Mouse (Mus musculus): ENCODE data around the gene Prkcb. TPM values are rescaled to one million over a fixed set of nuclear protein-coding genes. Genes with fewer than 3 reads are reported as not detected.

The Prkcb gene
- polyA plus RNA-seq, 1 experiment from 2014 or later: 5.4 TPM

- Histone ChIP-seq H3K9me3 (replicated peaks; ENCODE audit: control insufficient read depth, low read length) (no peaks in the 10 kb centered on the region), H3K27me3 (ENCODE audit: control insufficient read depth, insufficient read depth, low read length) (no peaks in the 10 kb centered on the region), H3K4me3 (ENCODE audit: low read depth, low read length) (no peak overlapping the region), H3K4me2 (ENCODE audit: low read depth, low read length) (no peak overlapping the region), H3K36me3 (replicated peaks; ENCODE audit: control insufficient read depth, insufficient read depth, low read depth, low read length) (no peaks in the 10 kb centered on the region), H3K27ac (replicated peaks; ENCODE audit: low read depth, low read length) (no peak overlapping the region), H3K9ac (replicated peaks; ENCODE audit: low read length) (no peak overlapping the region), H3K4me1 (ENCODE audit: control insufficient read depth, insufficient read depth, low read length) (no peaks in the 10 kb centered on the region)
- no peak for ATAC-seq (replicated peaks; ENCODE audit: insufficient number of reproducible peaks, low FRiP score, low TSS enrichment, low read depth)
- DNase-seq (ENCODE audit: low spot score): no peak
- 80% methylated on average over 10 of the region's 10 CpGs for WGBS
These were observed 307.3 kb downstream of the Prkcb start for GRCm38 (mm10) chr7:122595897-122596296.

- Histone ChIP-seq H3K4me2 (ENCODE audit: low read depth, low read length) (no peak overlapping the region), H3K36me3 (replicated peaks; ENCODE audit: control insufficient read depth, insufficient read depth, low read depth, low read length) (no peaks in the 10 kb centered on the region), H3K4me3 (ENCODE audit: low read depth, low read length) (no peak overlapping the region), H3K9me3 (replicated peaks; ENCODE audit: control insufficient read depth, low read length) (no peaks in the 10 kb centered on the region), H3K27ac (replicated peaks; ENCODE audit: low read depth, low read length) (no peak overlapping the region), H3K4me1 (ENCODE audit: control insufficient read depth, insufficient read depth, low read length) (no peaks in the 10 kb centered on the region), H3K9ac (replicated peaks; ENCODE audit: low read length) (no peak overlapping the region), H3K27me3 (ENCODE audit: control insufficient read depth, insufficient read depth, low read length) (no peaks in the 10 kb centered on the region)
- DNase-seq (ENCODE audit: low spot score): no peak
- no peak for ATAC-seq (replicated peaks; ENCODE audit: insufficient number of reproducible peaks, low FRiP score, low TSS enrichment, low read depth)
- 74% methylated on average over 9 of the region's 9 CpGs for WGBS
These were observed 308.1 kb downstream of the Prkcb start for GRCm38 (mm10) chr7:122596596-122597170.

GRCm38 (mm10) chr7:122597313-122597712 is 308.8 kb downstream of the Prkcb start:
- WGBS: 42% methylated on average over 7 of the region's 7 CpGs
- Histone ChIP-seq H3K27me3 (ENCODE audit: control insufficient read depth, insufficient read depth, low read length) (no peaks in the 10 kb centered on the region), H3K9me3 (replicated peaks; ENCODE audit: control insufficient read depth, low read length) (no peaks in the 10 kb centered on the region), H3K36me3 (replicated peaks; ENCODE audit: control insufficient read depth, insufficient read depth, low read depth, low read length) (no peaks in the 10 kb centered on the region), H3K9ac (replicated peaks; ENCODE audit: low read length) (no peak overlapping the region), H3K27ac (replicated peaks; ENCODE audit: low read depth, low read length) (no peak overlapping the region), H3K4me2 (ENCODE audit: low read depth, low read length) (no peak overlapping the region), H3K4me1 (ENCODE audit: control insufficient read depth, insufficient read depth, low read length) (no peaks in the 10 kb centered on the region), H3K4me3 (ENCODE audit: low read depth, low read length) (no peak overlapping the region)
- DNase-seq (ENCODE audit: low spot score) (peak; percentile 49), ATAC-seq (replicated peaks; ENCODE audit: insufficient number of reproducible peaks, low FRiP score, low TSS enrichment, low read depth) (0 out of 2 replicates have a peak, but pooled peaks have one; percentile 59)

GRCm38 (mm10) chr7:122600856-122601255 is 312.3 kb downstream of the Prkcb start:
- Histone ChIP-seq H3K27me3 (ENCODE audit: control insufficient read depth, insufficient read depth, low read length) (no peaks in the 10 kb centered on the region), H3K9me3 (replicated peaks; ENCODE audit: control insufficient read depth, low read length) (no peaks in the 10 kb centered on the region), H3K4me3 (ENCODE audit: low read depth, low read length) (no peak overlapping the region), H3K36me3 (replicated peaks; ENCODE audit: control insufficient read depth, insufficient read depth, low read depth, low read length) (no peaks in the 10 kb centered on the region), H3K27ac (replicated peaks; ENCODE audit: low read depth, low read length) (no peak overlapping the region), H3K4me2 (ENCODE audit: low read depth, low read length) (no peak overlapping the region), H3K9ac (replicated peaks; ENCODE audit: low read length) (no peak overlapping the region), H3K4me1 (ENCODE audit: control insufficient read depth, insufficient read depth, low read length) (no peaks in the 10 kb centered on the region)
- DNase-seq (ENCODE audit: low spot score): no peak
- ATAC-seq (replicated peaks; ENCODE audit: insufficient number of reproducible peaks, low FRiP score, low TSS enrichment, low read depth): no peak
- 66% methylated on average over 7 of the region's 7 CpGs for WGBS

GRCm38 (mm10) chr7:122605066-122605465 is 316.5 kb downstream of the Prkcb start:
- ATAC-seq (replicated peaks; ENCODE audit: insufficient number of reproducible peaks, low FRiP score, low TSS enrichment, low read depth) (no peak), DNase-seq (ENCODE audit: low spot score) (no peak)
- Histone ChIP-seq H3K4me2 (ENCODE audit: low read depth, low read length) (no peak overlapping the region), H3K9ac (replicated peaks; ENCODE audit: low read length) (no peak overlapping the region), H3K27me3 (ENCODE audit: control insufficient read depth, insufficient read depth, low read length) (no peaks in the 10 kb centered on the region), H3K4me3 (ENCODE audit: low read depth, low read length) (no peak overlapping the region), H3K27ac (replicated peaks; ENCODE audit: low read depth, low read length) (no peak overlapping the region), H3K36me3 (replicated peaks; ENCODE audit: control insufficient read depth, insufficient read depth, low read depth, low read length) (no peaks in the 10 kb centered on the region), H3K4me1 (ENCODE audit: control insufficient read depth, insufficient read depth, low read length) (no peaks in the 10 kb centered on the region), H3K9me3 (replicated peaks; ENCODE audit: control insufficient read depth, low read length) (no peaks in the 10 kb centered on the region)
- 90% methylated on average over 5 of the region's 5 CpGs for WGBS

- ATAC-seq (replicated peaks; ENCODE audit: insufficient number of reproducible peaks, low FRiP score, low TSS enrichment, low read depth) (no peak), DNase-seq (ENCODE audit: low spot score) (no peak)
- no peak overlapping the region for H3K9ac ChIP-seq (replicated peaks; ENCODE audit: low read length)
- H3K27ac ChIP-seq (replicated peaks; ENCODE audit: low read depth, low read length): no peak overlapping the region
- no peaks in the 10 kb centered on the region for H3K36me3 ChIP-seq (replicated peaks; ENCODE audit: control insufficient read depth, insufficient read depth, low read depth, low read length)
- no peaks in the 10 kb centered on the region for H3K27me3 ChIP-seq (ENCODE audit: control insufficient read depth, insufficient read depth, low read length)
- no peaks in the 10 kb centered on the region for H3K4me1 ChIP-seq (ENCODE audit: control insufficient read depth, insufficient read depth, low read length)
- no peak overlapping the region for H3K4me3 ChIP-seq (ENCODE audit: low read depth, low read length)
- WGBS: 84% methylated on average over 4 of the region's 4 CpGs
- no peaks in the 10 kb centered on the region for H3K9me3 ChIP-seq (replicated peaks; ENCODE audit: control insufficient read depth, low read length)
- H3K4me2 ChIP-seq (ENCODE audit: low read depth, low read length): no peak overlapping the region
These were observed 320.9 kb downstream of the Prkcb start for GRCm38 (mm10) chr7:122609420-122609819.

GRCm38 (mm10) chr7:122610161-122610560 is 321.6 kb downstream of the Prkcb start:
- no peak overlapping the region for H3K9ac ChIP-seq (replicated peaks; ENCODE audit: low read length)
- no peaks in the 10 kb centered on the region for H3K9me3 ChIP-seq (replicated peaks; ENCODE audit: control insufficient read depth, low read length)
- no peak for ATAC-seq (replicated peaks; ENCODE audit: insufficient number of reproducible peaks, low FRiP score, low TSS enrichment, low read depth)
- DNase-seq (ENCODE audit: low spot score): no peak
- H3K27ac ChIP-seq (replicated peaks; ENCODE audit: low read depth, low read length): no peak overlapping the region
- WGBS: 86% methylated on average over 7 of the region's 7 CpGs
- no peaks in the 10 kb centered on the region for H3K27me3 ChIP-seq (ENCODE audit: control insufficient read depth, insufficient read depth, low read length)
- H3K36me3 ChIP-seq (replicated peaks; ENCODE audit: control insufficient read depth, insufficient read depth, low read depth, low read length): no peaks in the 10 kb centered on the region
- no peak overlapping the region for H3K4me3 ChIP-seq (ENCODE audit: low read depth, low read length)
- no peaks in the 10 kb centered on the region for H3K4me1 ChIP-seq (ENCODE audit: control insufficient read depth, insufficient read depth, low read length)
- H3K4me2 ChIP-seq (ENCODE audit: low read depth, low read length): no peak overlapping the region

- Histone ChIP-seq H3K27me3 (ENCODE audit: control insufficient read depth, insufficient read depth, low read length) (no peaks in the 10 kb centered on the region), H3K4me1 (ENCODE audit: control insufficient read depth, insufficient read depth, low read length) (no peaks in the 10 kb centered on the region), H3K36me3 (replicated peaks; ENCODE audit: control insufficient read depth, insufficient read depth, low read depth, low read length) (no peaks in the 10 kb centered on the region), H3K27ac (replicated peaks; ENCODE audit: low read depth, low read length) (no peak overlapping the region), H3K9me3 (replicated peaks; ENCODE audit: control insufficient read depth, low read length) (no peaks in the 10 kb centered on the region), H3K4me2 (ENCODE audit: low read depth, low read length) (no peak overlapping the region), H3K4me3 (ENCODE audit: low read depth, low read length) (no peak overlapping the region), H3K9ac (replicated peaks; ENCODE audit: low read length) (no peak overlapping the region)
- 82% methylated on average over 4 of the region's 4 CpGs for WGBS
- DNase-seq (ENCODE audit: low spot score) (no peak), ATAC-seq (replicated peaks; ENCODE audit: insufficient number of reproducible peaks, low FRiP score, low TSS enrichment, low read depth) (no peak)
These were observed 325.3 kb downstream of the Prkcb start for GRCm38 (mm10) chr7:122613876-122614275.
